Mouse (Mus musculus) kidney, embryonic 16.5 days (tissue): ENCODE results near the gene Gzmk. TPM values are rescaled to one million over a fixed set of nuclear protein-coding genes. Genes with fewer than 3 reads are reported as not detected.
"Not testable (repeated sequence)": the region's sequence is repeated elsewhere in the genome, so short reads cannot be mapped to it uniquely, and the experiment has no call there.

Source experiments
- ATAC-seq: fragments of 200-750 bp; cut with Nextera tagmentation; 2 replicates; pipeline ENCODE4 v1.8.0; 2017; ENCODE audit warnings: moderate TSS enrichment; ENCODE audit not compliant: low FRiP score, low TSS enrichment
- H3K27ac ChIP-seq: fragments of 300-500 bp; sonication (generic); 2 replicates; pipeline ENCODE4 v1.5.1; 2014; ENCODE audit warnings: low read length
- H3K27me3 ChIP-seq: fragments of 300-500 bp; sonication (generic); 2 replicates; pipeline ENCODE4 v1.6.1; 2014; ENCODE audit warnings: low read length, control low read depth, mixed read lengths; ENCODE audit not compliant: insufficient read depth
- H3K36me3 ChIP-seq: fragments of 300-500 bp; sonication (generic); 2 replicates; pipeline ENCODE4 v1.6.1; 2014; ENCODE audit warnings: low read length, control low read depth, mixed read lengths; ENCODE audit not compliant: insufficient read depth
- H3K4me1 ChIP-seq: fragments of 300-500 bp; sonication (generic); 2 replicates; pipeline ENCODE4 v1.6.1; 2014; ENCODE audit warnings: low read length, control low read depth, mixed read lengths; ENCODE audit not compliant: insufficient read depth
- H3K4me2 ChIP-seq: fragments of 300-500 bp; sonication (generic); replicated peaks from 2 replicates; pipeline ENCODE4 v1.6.1; 2014; ENCODE audit warnings: low read depth, low read length
- H3K4me3 ChIP-seq: fragments of 300-500 bp; sonication (generic); 2 replicates; pipeline ENCODE4 v1.5.1; 2014; ENCODE audit warnings: mild to moderate bottlenecking, low read length
- H3K9ac ChIP-seq: fragments of 300-500 bp; sonication (generic); replicated peaks from 2 replicates; pipeline ENCODE4 v1.6.1; 2014; ENCODE audit warnings: low read length
- H3K9me3 ChIP-seq: fragments of 300-500 bp; sonication (generic); 2 replicates; pipeline ENCODE4 v1.6.1; 2016; ENCODE audit warnings: low read length, control low read depth
- WGBS: fragments of 180-500 bp; shearing (Covaris S2); extraction: QIAGEN DNeasy Blood & Tissue Kit; methylation state at CpG from one replicate; pipeline ENCODE4 v1.1.7; 2014; 5-methylcytosine and 5-hydroxymethylcytosine counted together
- polyA plus RNA-seq: library from polyadenylated mRNA; unstranded; fragments of >200 nt; fragmentation: Nextera tagmentation; extraction: Ambion mirVana; gene quantifications from 2 replicates; pipeline ENCODE4 v1.2.1, GENCODE M21; 2015

The Gzmk gene
- polyA plus RNA-seq, 1 experiment from 2014 or later: not detected

DNA sequence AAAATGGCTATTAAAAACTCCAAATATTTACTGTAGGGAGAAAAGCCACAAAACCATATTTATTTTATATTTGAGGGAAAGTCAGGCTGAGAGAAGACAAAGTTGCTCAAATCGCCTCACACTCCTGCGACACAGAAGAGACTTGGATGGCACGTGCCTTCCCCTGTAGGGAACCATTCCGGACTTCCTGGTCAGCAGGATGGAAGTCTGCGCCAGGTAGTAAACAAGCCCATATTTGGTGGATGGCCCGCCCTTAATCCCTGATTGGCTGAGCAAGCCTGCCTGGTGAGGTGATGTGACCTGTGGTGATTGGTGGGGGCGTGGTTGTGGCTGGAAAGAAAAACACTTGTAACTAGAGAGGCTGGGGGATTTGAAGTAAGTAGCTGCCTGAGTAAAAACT, 26.9 kb upstream of the Gzmk start:
- H3K27ac ChIP-seq, ATAC-seq, H3K9ac ChIP-seq, H3K9me3 ChIP-seq, H3K4me2 ChIP-seq, H3K4me3 ChIP-seq, H3K27me3 ChIP-seq, H3K4me1 ChIP-seq, H3K36me3 ChIP-seq: not testable (repeated sequence)
- 90% methylated on average over 7 of the region's 7 CpGs for WGBS

DNA sequence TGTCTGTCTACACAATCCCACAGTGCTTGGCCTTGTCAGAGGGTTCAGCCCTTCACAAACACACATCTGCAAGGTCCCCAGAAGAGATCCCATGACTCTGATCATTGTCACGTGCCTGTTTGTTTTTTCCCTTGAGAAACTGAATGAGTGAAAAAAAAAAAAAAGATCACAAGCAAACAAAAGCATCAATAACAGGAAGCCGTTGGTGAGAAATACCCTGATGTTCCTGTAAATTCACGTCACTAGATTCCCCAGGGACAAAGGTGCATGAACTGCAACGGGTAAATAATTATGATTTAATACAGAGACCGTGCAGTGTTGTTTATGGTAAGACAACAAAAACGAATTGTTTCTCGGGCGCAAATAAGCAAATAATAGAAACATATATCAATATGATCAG, 19.3 kb upstream of the Gzmk start:
- H3K4me3 ChIP-seq: no peak overlapping the region
- no peaks in the 10 kb centered on the region for H3K9me3 ChIP-seq
- H3K4me1 ChIP-seq: no peaks in the 10 kb centered on the region
- no peak for ATAC-seq
- no peaks in the 10 kb centered on the region for H3K36me3 ChIP-seq
- H3K9ac ChIP-seq: no peak overlapping the region
- 65% methylated on average over 8 of the region's 8 CpGs for WGBS
- H3K27me3 ChIP-seq: no peaks in the 10 kb centered on the region
- no peak overlapping the region for H3K4me2 ChIP-seq
- H3K27ac ChIP-seq: no peak overlapping the region

DNA sequence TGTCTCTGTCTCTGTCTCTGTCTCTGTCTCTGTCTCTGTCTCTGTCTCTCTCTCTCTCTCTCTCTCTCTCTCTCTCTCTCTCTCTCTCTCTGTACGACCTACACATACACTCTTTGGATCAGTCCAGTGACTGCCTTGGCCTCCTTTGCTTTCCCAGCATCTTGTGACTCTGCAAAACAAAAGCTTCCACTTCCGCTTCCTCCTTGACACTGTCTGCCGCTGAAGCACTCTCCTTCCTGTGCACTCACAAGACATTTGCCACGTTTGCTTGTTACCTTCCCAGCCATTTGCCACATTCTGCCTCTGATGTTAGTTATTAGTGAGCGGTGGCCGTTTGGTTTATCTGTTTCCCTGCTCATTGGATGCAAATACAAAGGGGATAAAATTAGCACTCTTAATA, 16.4 kb upstream of the Gzmk start:
- 37% methylated on average over 6 of the region's 6 CpGs for WGBS

DNA sequence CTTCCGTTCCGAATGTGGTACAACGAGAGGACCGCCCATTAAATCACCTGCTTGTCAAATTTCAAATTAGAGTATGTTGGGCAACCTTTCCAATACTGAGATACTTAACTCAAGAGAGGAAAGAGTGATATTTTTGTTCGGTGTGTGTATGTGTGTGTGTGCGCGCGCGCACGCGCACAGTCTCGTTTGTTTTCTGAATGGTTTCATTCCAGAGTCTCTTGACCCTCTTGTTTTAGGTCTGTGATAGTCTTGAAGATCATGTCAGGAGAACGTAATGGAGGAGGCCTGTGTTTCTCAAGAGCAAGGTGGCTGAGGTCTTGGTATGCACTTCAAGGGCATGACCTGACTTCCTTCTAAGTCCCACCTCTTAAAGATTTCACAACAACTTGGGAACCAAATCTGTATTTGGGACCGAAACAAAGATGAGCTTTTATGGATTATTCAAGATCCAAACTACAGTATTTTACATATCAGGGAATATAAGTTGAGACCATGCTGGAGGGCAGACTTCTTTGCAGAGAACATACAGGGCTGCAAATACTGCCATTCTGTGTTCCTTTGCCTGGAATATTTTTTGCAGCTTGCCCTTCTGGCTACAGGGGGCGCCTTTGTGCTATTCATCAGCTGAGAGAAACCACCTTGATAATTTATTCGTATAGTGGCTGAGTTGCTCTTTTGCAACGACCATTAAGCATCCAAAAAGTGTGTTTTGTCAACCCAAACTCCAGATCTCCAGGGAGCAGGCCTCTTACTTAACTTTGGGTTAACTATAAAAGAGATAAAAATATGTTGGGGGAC, 2.2 kb upstream of the Gzmk start:
- no peak for ATAC-seq
- 82% methylated on average over 17 of the region's 17 CpGs for WGBS
- Histone ChIP-seq H3K4me3 (no peak overlapping the region), H3K27ac (no peak overlapping the region), H3K27me3 (no peaks in the 10 kb centered on the region), H3K9me3 (no peaks in the 10 kb centered on the region), H3K4me1 (no peaks in the 10 kb centered on the region), H3K9ac (no peak overlapping the region), H3K36me3 (no peaks in the 10 kb centered on the region), H3K4me2 (no peak overlapping the region)

More for the DNA sequence above, 16.4 kb upstream of the Gzmk start:
- Histone ChIP-seq H3K27ac (no peak overlapping the region), H3K9me3 (no peaks in the 10 kb centered on the region), H3K4me3 (no peak overlapping the region), H3K36me3 (no peaks in the 10 kb centered on the region), H3K27me3 (no peaks in the 10 kb centered on the region), H3K4me1 (no peaks in the 10 kb centered on the region), H3K4me2 (no peak overlapping the region), H3K9ac (no peak overlapping the region)
- ATAC-seq: no peak

DNA sequence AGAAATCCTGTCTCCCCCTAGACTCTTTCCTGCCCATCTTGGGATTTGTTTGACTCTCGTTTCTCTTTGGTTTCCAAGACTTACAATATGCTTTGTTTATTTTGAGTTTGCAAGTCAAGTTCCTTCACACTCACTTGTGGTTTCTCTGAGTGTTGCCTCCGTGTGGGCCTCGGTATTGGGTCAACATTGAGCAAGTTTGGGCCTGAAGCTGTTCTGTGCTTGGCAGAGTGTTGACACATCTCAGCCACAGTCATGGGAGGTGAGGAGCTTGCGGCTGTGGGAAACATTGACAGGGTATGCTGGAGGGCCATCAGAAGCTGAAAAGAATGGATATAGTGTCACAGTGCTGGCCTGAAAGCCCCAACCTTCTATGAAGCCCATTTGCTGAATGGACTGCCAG, 1.4 kb upstream of the Gzmk start:
- Histone ChIP-seq H3K4me2 (no peak overlapping the region), H3K27me3 (no peaks in the 10 kb centered on the region), H3K36me3 (no peaks in the 10 kb centered on the region), H3K27ac (no peak overlapping the region), H3K9me3 (no peaks in the 10 kb centered on the region), H3K4me1 (no peaks in the 10 kb centered on the region), H3K4me3 (no peak overlapping the region), H3K9ac (no peak overlapping the region)
- ATAC-seq: no peak
- WGBS: 73% methylated on average over 4 of the region's 4 CpGs

DNA sequence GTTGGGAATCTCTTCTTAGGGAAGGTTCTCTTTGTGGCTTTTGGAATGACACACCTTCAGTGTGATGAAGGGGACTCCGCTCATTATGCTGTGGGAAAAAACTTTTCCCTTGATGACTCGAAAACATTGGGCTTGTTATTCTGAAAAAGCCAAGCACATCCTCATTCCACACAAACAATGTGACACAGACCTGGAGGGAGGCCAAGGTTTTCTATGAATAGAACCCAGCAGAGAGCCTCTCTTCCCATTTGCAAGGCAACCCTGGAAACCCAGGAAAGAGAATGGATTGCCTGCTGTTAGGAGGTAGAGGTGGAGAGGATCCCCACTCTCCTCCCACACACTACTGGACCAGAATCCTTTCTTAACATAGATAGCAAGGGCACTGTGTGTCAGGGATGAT, 1.6 kb downstream of the Gzmk start:
- ATAC-seq: peak; percentile 54; the same call in 1 of the 2 replicates
- Histone ChIP-seq H3K9me3 (no peaks in the 10 kb centered on the region), H3K4me3 (no peak overlapping the region), H3K9ac (no peak overlapping the region), H3K36me3 (no peaks in the 10 kb centered on the region), H3K4me2 (peak overlapping the region; percentile 41), H3K4me1 (no peaks in the 10 kb centered on the region), H3K27ac (no peak overlapping the region), H3K27me3 (no peaks in the 10 kb centered on the region)
- WGBS: 39% methylated on average over 2 of the region's 2 CpGs

DNA sequence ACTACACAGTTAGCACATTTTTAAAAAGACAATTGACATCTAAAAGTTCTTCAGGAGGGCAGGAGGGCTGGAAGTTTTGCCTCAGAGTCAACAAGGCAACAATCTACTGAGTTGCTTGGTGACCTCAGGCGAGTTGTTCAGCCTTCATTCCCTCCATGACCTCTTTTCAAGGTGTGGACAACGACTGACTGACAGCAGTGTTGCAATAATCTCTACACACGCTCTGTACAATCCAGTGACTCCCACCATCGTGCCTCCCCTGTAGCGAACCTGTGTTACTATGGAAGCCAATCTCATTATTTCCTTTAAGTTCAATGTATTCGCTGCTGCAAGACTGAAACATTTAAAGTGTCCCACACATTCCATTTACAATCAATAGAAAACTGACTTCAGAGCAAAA, 3.9 kb downstream of the Gzmk start:
- no peaks in the 10 kb centered on the region for H3K9me3 ChIP-seq
- WGBS: 70% methylated on average over 6 of the region's 6 CpGs
- ATAC-seq: no peak

DNA sequence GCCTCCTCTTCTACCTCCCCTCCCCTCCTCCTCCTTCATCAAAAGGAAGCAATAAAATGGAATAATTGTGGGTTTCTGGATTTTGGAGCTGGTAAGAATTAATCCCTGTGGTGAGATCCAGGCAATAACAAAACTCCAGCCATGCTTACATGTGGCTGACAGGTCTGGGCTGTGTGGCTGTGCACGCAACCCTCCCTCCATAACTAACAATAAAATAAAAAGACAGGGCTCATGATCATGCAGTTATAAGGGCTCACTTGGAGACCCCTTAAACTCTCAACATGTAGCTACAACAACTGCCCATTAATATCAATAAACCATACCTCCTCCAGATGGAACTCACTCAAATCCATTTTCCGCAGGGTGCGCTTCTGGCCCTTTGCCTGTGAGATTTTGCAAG, 11.8 kb downstream of the Gzmk start:
- no peaks in the 10 kb centered on the region for H3K4me1 ChIP-seq
- no peak for ATAC-seq
- 89% methylated on average over 3 of the region's 3 CpGs for whole genome bisulfite sequencing
- H3K4me3 ChIP-seq: no peak overlapping the region
- no peak overlapping the region for H3K9ac ChIP-seq
- H3K36me3 ChIP-seq: no peaks in the 10 kb centered on the region
- no peaks in the 10 kb centered on the region for H3K9me3 ChIP-seq
- peaks cover 5% of the 10 kb centered on the region; the same call in 1 of the 2 replicates for H3K27me3 ChIP-seq
- H3K27ac ChIP-seq: no peak overlapping the region
- H3K4me2 ChIP-seq: no peak overlapping the region

More for the DNA sequence above, 3.9 kb downstream of the Gzmk start:
- Histone ChIP-seq H3K9ac (no peak overlapping the region), H3K27me3 (no peaks in the 10 kb centered on the region), H3K36me3 (no peaks in the 10 kb centered on the region), H3K4me3 (no peak overlapping the region), H3K4me2 (no peak overlapping the region), H3K27ac (0 out of 2 replicates have a peak overlapping the region, but pooled peaks have one; percentile 43), H3K4me1 (no peaks in the 10 kb centered on the region)

DNA sequence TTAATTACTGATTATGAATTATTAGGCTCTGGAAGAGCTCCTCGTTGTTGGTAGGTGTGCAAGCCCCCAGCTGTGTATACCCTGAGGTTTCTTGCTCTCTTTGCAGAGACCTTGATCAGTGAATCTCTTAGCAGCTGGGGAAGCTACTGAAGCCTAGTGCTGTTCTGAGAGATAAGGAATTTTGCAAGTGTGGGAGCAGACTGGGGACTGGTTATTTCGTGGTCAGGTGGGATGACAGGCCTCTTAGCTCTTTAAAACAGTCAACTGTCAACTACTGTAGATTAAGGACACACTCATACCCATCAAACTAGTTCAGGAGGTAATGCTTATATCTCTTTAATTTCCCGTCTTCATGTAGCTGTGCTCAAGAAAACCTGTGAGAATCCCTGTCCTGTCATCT, 13.3 kb downstream of the Gzmk start:
- 68% methylated on average over 3 of the region's 3 CpGs for WGBS
- Histone ChIP-seq H3K27me3 (peaks cover 8% of the 10 kb centered on the region), H3K36me3 (no peaks in the 10 kb centered on the region), H3K4me2 (no peak overlapping the region), H3K27ac (no peak overlapping the region), H3K9me3 (no peaks in the 10 kb centered on the region), H3K4me1 (no peaks in the 10 kb centered on the region), H3K4me3 (no peak overlapping the region), H3K9ac (no peak overlapping the region)
- ATAC-seq: no peak

DNA sequence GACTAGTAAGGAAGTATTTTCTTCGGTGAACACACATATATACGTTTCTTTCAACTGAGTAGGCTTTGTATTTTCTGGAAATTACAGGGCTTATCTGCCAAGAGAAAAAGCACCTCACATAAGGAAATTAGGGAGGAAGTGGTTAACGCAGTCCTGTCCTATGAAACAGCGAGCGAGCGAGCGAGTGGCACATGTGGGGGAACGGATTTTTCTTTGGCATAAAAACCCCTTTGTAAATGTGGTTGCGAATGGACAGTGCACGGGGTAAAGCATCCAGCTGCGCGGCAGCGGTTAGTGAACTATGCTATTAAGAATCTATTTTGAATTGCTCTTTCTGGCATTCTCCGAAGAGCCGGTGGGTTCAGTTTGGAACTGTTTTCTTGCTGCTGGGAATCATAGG, 14.4 kb downstream of the Gzmk start:
- WGBS: 72% methylated on average over 15 of the region's 15 CpGs
- Histone ChIP-seq H3K27me3 (peaks cover 8% of the 10 kb centered on the region), H3K4me2 (no peak overlapping the region), H3K27ac (no peak overlapping the region), H3K9ac (no peak overlapping the region), H3K4me1 (no peaks in the 10 kb centered on the region), H3K4me3 (no peak overlapping the region), H3K36me3 (no peaks in the 10 kb centered on the region), H3K9me3 (no peaks in the 10 kb centered on the region)
- ATAC-seq: no peak
